Mouse (Mus musculus) layer of hippocampus, adult 9-11 months (tissue): ENCODE data around the gene Kiss1r.
"Not testable (repeated sequence)": the region's sequence is repeated elsewhere in the genome, so short reads cannot be mapped to it uniquely, and the experiment has no call there.

Experiments used
- DNase-seq: peaks from one replicate; pipeline ENCODE4 v3.0.0; 2022

Gene Kiss1r

GRCm38 (mm10) chr10:79943471-79943901 lies 26.7 kb downstream of the Kiss1r start:
- no peak for DNase-seq

GRCm38 (mm10) chr10:79945507-79946234 lies 28.9 kb downstream of the Kiss1r start:
- DNase-seq = no peak

- no peak for DNase-seq
Measured at GRCm38 (mm10) chr10:79946752-79947322, 30.1 kb downstream of the Kiss1r start.

- no peak for DNase-seq
Measured at GRCm38 (mm10) chr10:79947502-79947901, 30.7 kb downstream of the Kiss1r start.

GRCm38 (mm10) chr10:79949873-79950272 lies 33.1 kb downstream of the Kiss1r start:
- DNase-seq = no peak

GRCm38 (mm10) chr10:79950661-79951060 lies 33.9 kb downstream of the Kiss1r start:
- DNase-seq = no peak

- no peak for DNase-seq
Measured at GRCm38 (mm10) chr10:79953946-79954345, 37.2 kb downstream of the Kiss1r start.

- DNase-seq = no peak
Measured at GRCm38 (mm10) chr10:79955691-79956090, 38.9 kb downstream of the Kiss1r start.

GRCm38 (mm10) chr10:79956643-79957154 lies 39.9 kb downstream of the Kiss1r start:
- no peak for DNase-seq

GRCm38 (mm10) chr10:79958140-79958816 lies 41.5 kb downstream of the Kiss1r start:
- peak; percentile 59 for DNase-seq

GRCm38 (mm10) chr10:79959412-79959811 lies 42.6 kb downstream of the Kiss1r start:
- not testable (repeated sequence) for DNase-seq

- DNase-seq = peak; percentile 99
Measured at GRCm38 (mm10) chr10:79959847-79960601, 43.3 kb downstream of the Kiss1r start, which contains the start of gene Wdr18. Gene Wdr18 (plus strand): TSS chr10:79960152.

- no peak for DNase-seq
Measured at GRCm38 (mm10) chr10:79960671-79961294, 44.0 kb downstream of the Kiss1r start.

- no peak for DNase-seq
Measured at GRCm38 (mm10) chr10:79964727-79965126, 48.0 kb downstream of the Kiss1r start.

- DNase-seq = no peak
Measured at GRCm38 (mm10) chr10:79965325-79965724, 48.6 kb downstream of the Kiss1r start.

GRCm38 (mm10) chr10:79966886-79967400 lies 50.2 kb downstream of the Kiss1r start:
- no peak for DNase-seq

- no peak for DNase-seq
Measured at GRCm38 (mm10) chr10:79968181-79968580, 51.4 kb downstream of the Kiss1r start.

GRCm38 (mm10) chr10:79969124-79969568 lies 52.4 kb downstream of the Kiss1r start:
- no peak for DNase-seq

- no peak for DNase-seq
Measured at GRCm38 (mm10) chr10:79970415-79971182, 53.8 kb downstream of the Kiss1r start, which contains the start of gene Grin3b. Gene Grin3b (plus strand): TSS chr10:79970715.

- no peak for DNase-seq
Measured at GRCm38 (mm10) chr10:79971183-79971497, 54.4 kb downstream of the Kiss1r start.
